Mouse (Mus musculus): ENCODE data around the gene Cryl1. TPM values are rescaled to one million over a fixed set of nuclear protein-coding genes. Genes with fewer than 3 reads are reported as not detected.

Gene Cryl1
- polyA plus RNA-seq, 1 experiment: 67.9 TPM

- no peak for DNase-seq (ENCODE audit: low spot score)
These were observed 79.5 kb downstream of the Cryl1 start for GRCm38 (mm10) chr14:57318812-57319211.

- no peak for DNase-seq (ENCODE audit: low spot score)
These were observed 81.4 kb downstream of the Cryl1 start for GRCm38 (mm10) chr14:57316662-57317600.

- no peak for DNase-seq (ENCODE audit: low spot score)
These were observed 82.4 kb downstream of the Cryl1 start for GRCm38 (mm10) chr14:57315976-57316375.

- DNase-seq (ENCODE audit: low spot score): no peak
These were observed 82.8 kb downstream of the Cryl1 start for GRCm38 (mm10) chr14:57315551-57315950.

GRCm38 (mm10) chr14:57301600-57302230, 96.6 kb downstream of the Cryl1 start:
- no peak for DNase-seq (ENCODE audit: low spot score)

- DNase-seq (ENCODE audit: low spot score): no peak
These were observed 97.8 kb downstream of the Cryl1 start for GRCm38 (mm10) chr14:57300530-57300929.

GRCm38 (mm10) chr14:57297672-57298071, 100.7 kb downstream of the Cryl1 start:
- DNase-seq (ENCODE audit: low spot score): no peak

GRCm38 (mm10) chr14:57291399-57291942, 106.9 kb downstream of the Cryl1 start:
- DNase-seq (ENCODE audit: low spot score): no peak

GRCm38 (mm10) chr14:57289105-57289504, 109.2 kb downstream of the Cryl1 start:
- DNase-seq (ENCODE audit: low spot score): no peak

- DNase-seq (ENCODE audit: low spot score): no peak
These were observed 114.5 kb downstream of the Cryl1 start for GRCm38 (mm10) chr14:57283816-57284215.

GRCm38 (mm10) chr14:57282591-57282990, 115.7 kb downstream of the Cryl1 start:
- no peak for DNase-seq (ENCODE audit: low spot score)

GRCm38 (mm10) chr14:57280835-57281234, 117.5 kb downstream of the Cryl1 start:
- no peak for DNase-seq (ENCODE audit: low spot score)

- no peak for DNase-seq (ENCODE audit: low spot score)
These were observed 121.8 kb downstream of the Cryl1 start for GRCm38 (mm10) chr14:57276481-57277012.

GRCm38 (mm10) chr14:57272341-57272740, 126.0 kb downstream of the Cryl1 start:
- no peak for DNase-seq (ENCODE audit: low spot score)

- DNase-seq (ENCODE audit: low spot score): no peak
These were observed 126.5 kb downstream of the Cryl1 start for GRCm38 (mm10) chr14:57271861-57272260.

- DNase-seq (ENCODE audit: low spot score): no peak
These were observed 129.4 kb downstream of the Cryl1 start for GRCm38 (mm10) chr14:57268900-57269299.

GRCm38 (mm10) chr14:57268344-57268743, 130.0 kb downstream of the Cryl1 start:
- DNase-seq (ENCODE audit: low spot score): no peak

- DNase-seq (ENCODE audit: low spot score): no peak
These were observed 134.4 kb downstream of the Cryl1 start for GRCm38 (mm10) chr14:57263943-57264342.

- DNase-seq (ENCODE audit: low spot score): no peak
These were observed 139.0 kb downstream of the Cryl1 start for GRCm38 (mm10) chr14:57259341-57259740.

GRCm38 (mm10) chr14:57248661-57249060, 149.7 kb downstream of the Cryl1 start:
- DNase-seq (ENCODE audit: low spot score): no peak

GRCm38 (mm10) chr14:57246575-57246974, 151.8 kb downstream of the Cryl1 start:
- DNase-seq (ENCODE audit: low spot score): no peak

- DNase-seq (ENCODE audit: low spot score): no peak
These were observed 155.4 kb downstream of the Cryl1 start for GRCm38 (mm10) chr14:57242978-57243377.
